Mouse (Mus musculus) MEL (cell line): Measurements from ENCODE around the gene Stx18. TPM values are rescaled to one million over a fixed set of nuclear protein-coding genes. Genes with fewer than 3 reads are reported as not detected.

Experiments
- DNase-seq: peaks from one replicate; pipeline ENCODE4 v3.0.0; 2011; ENCODE audit warnings: low read depth, low spot score
- H3K27ac ChIP-seq: 2 replicates; pipeline ENCODE4 v1.5.1; 2012; ENCODE audit warnings: low read depth, mild to moderate bottlenecking, control low read depth, low read length, moderate library complexity; ENCODE audit not compliant: control insufficient read depth
- H3K27me3 ChIP-seq, 2 experiments: fragments of 150-350 bp in 1 of 2; sonication (generic) in 1 of 2; 2 replicates each; pipeline ENCODE4 v1.6.1; 2012; ENCODE audit warnings: low read length in 2 of 2, mild to moderate bottlenecking in 2 of 2, improper control_type of control experiment in 1 of 2, moderate library complexity in 1 of 2; ENCODE audit not compliant: insufficient read depth in 2 of 2, control insufficient read depth in 1 of 2
- H3K36me3 ChIP-seq, 2 experiments: 2 replicates each; pipeline ENCODE4 v1.6.1; 2012 to 2014; ENCODE audit warnings: low read length in 2 of 2, improper control_type of control experiment in 1 of 2, inconsistent platforms in 1 of 2, mild to moderate bottlenecking in 1 of 2; ENCODE audit not compliant: insufficient read depth in 2 of 2, control insufficient read depth in 1 of 2
- H3K4me1 ChIP-seq, 2 experiments: fragments of 150-350 bp in 1 of 2; sonication (generic) in 1 of 2; 2 replicates each; pipeline ENCODE4 v1.6.1; 2012; ENCODE audit warnings: low read length in 2 of 2, improper control_type of control experiment in 1 of 2, mild to moderate bottlenecking in 1 of 2; ENCODE audit not compliant: insufficient read depth in 2 of 2, control insufficient read depth in 1 of 2
- H3K4me3 ChIP-seq, 2 experiments: fragments of 150-350 bp in 1 of 2; sonication (generic) in 1 of 2; 2 replicates each; pipeline ENCODE4 v1.5.1; 2012; ENCODE audit warnings: low read depth in 2 of 2, low read length in 2 of 2, mild to moderate bottlenecking in 2 of 2, moderate library complexity in 2 of 2, control low read depth in 1 of 2, improper control_type of control experiment in 1 of 2; ENCODE audit not compliant: control insufficient read depth in 1 of 2, insufficient read depth in 1 of 2
- H3K79me2 ChIP-seq: 2 replicates; pipeline ENCODE4 v1.6.1; 2012; ENCODE audit warnings: mild to moderate bottlenecking, low read length, moderate library complexity; ENCODE audit not compliant: control insufficient read depth, poor library complexity, insufficient read depth
- H3K9ac ChIP-seq: 2 replicates; pipeline ENCODE4 v1.6.1; 2012; ENCODE audit warnings: low read depth, mild to moderate bottlenecking, control low read depth, low read length, moderate library complexity; ENCODE audit not compliant: control insufficient read depth, poor library complexity, severe bottlenecking
- H3K9me3 ChIP-seq: fragments of 150-350 bp; sonication (generic); replicated peaks from 2 replicates; pipeline ENCODE4 v1.6.1; 2012; ENCODE audit warnings: mild to moderate bottlenecking, low read length, improper control_type of control experiment, moderate library complexity; ENCODE audit not compliant: insufficient read depth
- BHLHE40 ChIP-seq: IDR thresholded peaks from 2 replicates; pipeline ENCODE4 v1.6.1; 2012; ENCODE audit warnings: low read depth, mild to moderate bottlenecking, inconsistent platforms, low read length, improper control_type of control experiment, borderline replicate concordance
- CHD1 ChIP-seq: IDR thresholded peaks from 2 replicates; pipeline ENCODE4 v1.6.1; 2012; ENCODE audit warnings: low read depth, mild to moderate bottlenecking, inconsistent platforms, low read length, improper control_type of control experiment
- CTCF ChIP-seq, 3 experiments: IDR thresholded peaks in 2 of 3; conservative IDR thresholded peaks in 1 of 3; 2 replicates each; pipeline ENCODE4 v1.5.1; 2011 to 2012; ENCODE audit warnings: low read length in 3 of 3, low read depth in 2 of 3, mild to moderate bottlenecking in 2 of 3, improper control_type of control experiment in 1 of 3, inconsistent platforms in 1 of 3, mixed read lengths in 1 of 3, moderate library complexity in 1 of 3; ENCODE audit not compliant: control insufficient read depth in 1 of 3, insufficient read depth in 1 of 3, poor library complexity in 1 of 3, severe bottlenecking in 1 of 3
- EP300 ChIP-seq, 2 experiments: IDR thresholded peaks; 2 replicates each; pipeline ENCODE4 v1.6.1; 2011; ENCODE audit warnings: improper control_type of control experiment in 2 of 2, low read length in 2 of 2, low read depth in 1 of 2, mild to moderate bottlenecking in 1 of 2
- ETS1 ChIP-seq: IDR thresholded peaks from 2 replicates; pipeline ENCODE4 v1.6.1; 2012; ENCODE audit warnings: low read depth, mild to moderate bottlenecking, inconsistent platforms, low read length, improper control_type of control experiment, moderate library complexity
- KAT2A ChIP-seq: conservative IDR thresholded peaks from 2 replicates; pipeline ENCODE4 v1.6.1; 2012; ENCODE audit warnings: low read depth, low read length, improper control_type of control experiment, inconsistent platforms
- MEF2A ChIP-seq: IDR thresholded peaks from 2 replicates; pipeline ENCODE4 v1.6.1; 2014; ENCODE audit warnings: low read depth, mild to moderate bottlenecking, inconsistent platforms, low read length, improper control_type of control experiment; ENCODE audit not compliant: poor library complexity, insufficient replicate concordance, severe bottlenecking; ENCODE audit errors: extremely low read depth
- MYC ChIP-seq: IDR thresholded peaks from 2 replicates; pipeline ENCODE4 v1.6.1; 2011; ENCODE audit warnings: low read depth, mild to moderate bottlenecking, low read length, improper control_type of control experiment, moderate library complexity
- POLR2AphosphoS2 ChIP-seq: IDR thresholded peaks from 2 replicates; pipeline ENCODE4 v1.6.1; 2011; ENCODE audit warnings: low read length, improper control_type of control experiment
- POLR2AphosphoS5 ChIP-seq: IDR thresholded peaks from 2 replicates; pipeline ENCODE4 v1.6.1; 2012; ENCODE audit warnings: low read depth, borderline replicate concordance, mild to moderate bottlenecking, inconsistent platforms, low read length, moderate library complexity, mixed read lengths
- RAD21 ChIP-seq: IDR thresholded peaks from 2 replicates; pipeline ENCODE4 v1.6.1; 2011; ENCODE audit warnings: mild to moderate bottlenecking, low read depth, low read length, improper control_type of control experiment
- TBP ChIP-seq: IDR thresholded peaks from 2 replicates; pipeline ENCODE4 v1.8.0; 2011; ENCODE audit warnings: low read depth, low read length, improper control_type of control experiment
- USF1 ChIP-seq: IDR thresholded peaks from 2 replicates; pipeline ENCODE4 v1.6.1; 2014; ENCODE audit warnings: low read depth, mild to moderate bottlenecking, inconsistent platforms, low read length, improper control_type of control experiment, moderate library complexity
- ZMIZ1 ChIP-seq: IDR thresholded peaks from 2 replicates; pipeline ENCODE4 v1.6.1; 2012; ENCODE audit warnings: low read depth, mild to moderate bottlenecking, inconsistent platforms, low read length, improper control_type of control experiment, moderate library complexity
- polyA plus RNA-seq, 2 experiments: library from polyadenylated mRNA; stranded (reverse) in 1 of 2; unstranded in 1 of 2; fragments of >175 nt in 1 of 2; fragments of >200 nt in 1 of 2; gene quantifications; 2 replicates each; pipeline versions ENCODE4 v1.2.1 to v1.2.4; 2012; ENCODE audit warnings: low replicate concordance in 2 of 2, low read depth in 1 of 2; ENCODE audit not compliant: insufficient read length in 2 of 2, insufficient read depth in 1 of 2, missing spikeins in 1 of 2
- total RNA-seq: library from RNA; depleted of rRNA; stranded (reverse); fragments of 300-350 nt; gene quantifications from 2 replicates; pipeline ENCODE4 v1.2.3, GENCODE M21; 2012

Stx18 gene
- total and polyA plus RNA-seq, 3 experiments = 44.0 to 44.4 TPM; not detected in 1

GRCm38 (mm10) chr5:38136247-38136646, 97.7 kb downstream of the Stx18 start (continued):
- TF ChIP-seq BHLHE40 (no peak), MYC (no peak)

- Histone ChIP-seq H3K79me2 (no peaks in the 10 kb centered on the region), H3K9ac (no peak overlapping the region), H3K4me3 (no peak overlapping the region), H3K36me3 (no peaks in the 10 kb centered on the region), H3K9me3 (no peaks in the 10 kb centered on the region), H3K27ac (no peak overlapping the region), H3K4me1 (no peaks in the 10 kb centered on the region), H3K27me3 (no peaks in the 10 kb centered on the region)
- TF ChIP-seq MEF2A (no peak), ZMIZ1 (no peak), POLR2AphosphoS5 (no peak), POLR2AphosphoS2 (no peak), CTCF (IDR thresholded peaks at IDR 0.05 in 2 of 3, conservative IDR thresholded peaks at IDR 0.05 in 1 of 3; ENCODE audit: control insufficient read depth in 1 of 3, insufficient read depth in 1 of 3, low read depth in 2 of 3, low read length in 3 of 3, poor library complexity in 1 of 3, severe bottlenecking in 1 of 3) (no peak), CHD1 (no peak), TBP (no peak), MYC (no peak), ETS1 (no peak), RAD21 (no peak), USF1 (no peak)
- no peak for DNase-seq
Measured at GRCm38 (mm10) chr5:38137163-38137562, 98.6 kb downstream of the Stx18 start.

- no peaks in the 10 kb centered on the region for H3K9me3 ChIP-seq
- no peak overlapping the region for H3K9ac ChIP-seq
- H3K27ac ChIP-seq = no peak overlapping the region
- H3K27me3 ChIP-seq = no peaks in the 10 kb centered on the region
- TF ChIP-seq BHLHE40 (no peak), MYC (no peak)
- TF ChIP-seq, all 39 proteins: peak for 0
- H3K79me2 ChIP-seq = no peaks in the 10 kb centered on the region
- no peaks in the 10 kb centered on the region for H3K36me3 ChIP-seq
- no peaks in the 10 kb centered on the region for H3K4me1 ChIP-seq
- no peak overlapping the region for H3K4me3 ChIP-seq
- DNase-seq = no peak
Measured at GRCm38 (mm10) chr5:38140893-38141292, 102.4 kb downstream of the Stx18 start.

GRCm38 (mm10) chr5:38146524-38146923, 108.0 kb downstream of the Stx18 start:
- TF ChIP-seq EP300 (IDR thresholded peaks at IDR 0.05; ENCODE audit: low read depth in 1 of 2, low read length in 2 of 2) = no peak
- TF ChIP-seq KAT2A = no peak
- TF ChIP-seq CTCF (IDR thresholded peaks at IDR 0.05 in 2 of 3, conservative IDR thresholded peaks at IDR 0.05 in 1 of 3; ENCODE audit: control insufficient read depth in 1 of 3, insufficient read depth in 1 of 3, low read depth in 2 of 3, low read length in 3 of 3, poor library complexity in 1 of 3, severe bottlenecking in 1 of 3) = no peak
- Histone ChIP-seq H3K79me2 (no peaks in the 10 kb centered on the region), H3K9ac (no peak overlapping the region), H3K27ac (no peak overlapping the region), H3K4me1 (no peaks in the 10 kb centered on the region), H3K9me3 (no peaks in the 10 kb centered on the region), H3K4me3 (no peak overlapping the region), H3K36me3 (no peaks in the 10 kb centered on the region), H3K27me3 (no peaks in the 10 kb centered on the region)
- DNase-seq = peak; percentile 28
